13 mouse cellular contexts compared by ENCODE assay signal in the genomic region with DNA sequence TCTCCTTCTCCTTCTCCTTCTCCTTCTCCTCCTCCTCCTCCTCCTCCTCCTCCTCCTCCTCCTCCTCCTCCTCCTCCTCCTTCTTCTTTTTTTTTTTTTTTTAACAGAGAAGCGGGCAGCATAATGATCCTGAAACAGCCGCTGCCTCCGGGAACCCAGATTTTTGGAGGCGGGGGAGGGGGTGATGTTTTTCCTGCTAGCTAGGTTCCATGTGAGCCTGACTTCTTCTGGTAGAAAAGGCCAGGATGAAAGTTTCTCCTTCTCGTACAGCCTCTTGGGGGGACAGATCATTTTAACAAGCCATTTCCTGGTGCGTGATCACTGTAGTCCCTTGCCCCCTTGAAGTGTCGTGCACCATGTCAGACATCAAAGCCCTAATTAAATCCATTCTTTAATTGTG. TPM values are rescaled to one million over a fixed set of nuclear protein-coding genes. Genes with fewer than 3 reads are reported as not detected.
DNase-seq lines count a peak whose midpoint lies in the region; ATAC-seq and TF ChIP-seq lines count a peak whose summit lies in the region.
"Had no signal": no experiment of that assay in that cellular context is flagged by ENCODE, and none has a peak within 500 bp of the region (broad histone marks: within the 10 kb centered on the region; RNA-seq: fewer than 3 reads in every experiment).

No protein-coding gene starts in this region.

- TF ChIP-seq POLR2A in testis, adult 2 months (IDR thresholded peaks at IDR 0.05; ENCODE audit: control insufficient read depth, low read depth, low read length), result no peak

- no peak overlapping the region for H3K27ac ChIP-seq in kidney, embryonic 15.5 days
- H3K27ac ChIP-seq in testis, adult 2 months (ENCODE audit: control insufficient read depth, insufficient read depth, low read depth, low read length), result no peak overlapping the region; the same call in 1 of the 2 replicates
- H3K27ac ChIP-seq in limb, embryonic 12.5 days, result no peak overlapping the region
- H3K27ac ChIP-seq in lung, postnatal 0 days (ENCODE audit: low read length), result no peak overlapping the region
- H3K27ac ChIP-seq: left cerebral cortex, adult 2 months had no signal

- peaks cover 5% of the 10 kb centered on the region; the same call in 1 of the 2 replicates for H3K27me3 ChIP-seq in kidney, embryonic 15.5 days
- H3K27me3 ChIP-seq in testis, adult 2 months (ENCODE audit: control insufficient read depth, insufficient read depth, low read length), result no peaks in the 10 kb centered on the region
- no peaks in the 10 kb centered on the region; the same call in 1 of the 2 replicates for H3K27me3 ChIP-seq in limb, embryonic 12.5 days
- H3K27me3 ChIP-seq in lung, postnatal 0 days (replicated peaks; ENCODE audit: insufficient read depth, low read length), result no peaks in the 10 kb centered on the region

- H3K36me3 ChIP-seq in kidney, embryonic 15.5 days, result no peaks in the 10 kb centered on the region
- H3K36me3 ChIP-seq in testis, adult 2 months (ENCODE audit: control insufficient read depth, insufficient read depth, low read length), result no peaks in the 10 kb centered on the region
- no peaks in the 10 kb centered on the region for H3K36me3 ChIP-seq in limb, embryonic 12.5 days
- no peaks in the 10 kb centered on the region for H3K36me3 ChIP-seq in lung, postnatal 0 days (ENCODE audit: insufficient read depth, low read length)

- H3K4me3 ChIP-seq in kidney, embryonic 15.5 days (replicated peaks), result 0 out of 2 replicates have a peak overlapping the region, but pooled peaks have one; percentile 7
- H3K4me3 ChIP-seq in testis, adult 2 months (ENCODE audit: control insufficient read depth, low read depth, low read length), result peak overlapping the region; percentile 27
- no peak overlapping the region for H3K4me3 ChIP-seq in limb, embryonic 12.5 days (replicated peaks)
- H3K4me3 ChIP-seq in lung, postnatal 0 days (ENCODE audit: low read depth, low read length), result no peak overlapping the region
- H3K4me3 ChIP-seq: megakaryocyte, embryonic 14.5 days had no signal

- H3K4me2 ChIP-seq in kidney, embryonic 15.5 days, result peak overlapping the region; percentile 41; the same call in 1 of the 2 replicates
- H3K4me2 ChIP-seq in limb, embryonic 12.5 days, result peak overlapping the region; percentile 63
- H3K4me2 ChIP-seq in lung, postnatal 0 days (replicated peaks; ENCODE audit: low read depth, low read length), result no peak overlapping the region

- H3K9ac ChIP-seq in kidney, embryonic 15.5 days, result no peak overlapping the region
- no peak overlapping the region for H3K9ac ChIP-seq in limb, embryonic 12.5 days (replicated peaks)
- no peak overlapping the region for H3K9ac ChIP-seq in lung, postnatal 0 days (replicated peaks; ENCODE audit: low read depth)

- no peak for TF ChIP-seq CTCF in testis, adult 2 months (IDR thresholded peaks at IDR 0.05; ENCODE audit: control insufficient read depth, insufficient read depth, insufficient replicate concordance, low read depth, low read length)
- TF ChIP-seq CTCF in lung, postnatal 0 days (IDR thresholded peaks at IDR 0.05), result no peak

- WGBS in kidney, embryonic 15.5 days, result 10% methylated on average over 6 of the region's 7 CpGs
- WGBS in limb, embryonic 12.5 days, result 2% methylated on average over 7 of the region's 7 CpGs
- 37% methylated on average over 7 of the region's 7 CpGs for WGBS in lung, postnatal 0 days

- H3K9me3 ChIP-seq in kidney, embryonic 15.5 days (replicated peaks), result no peaks in the 10 kb centered on the region
- no peaks in the 10 kb centered on the region for H3K9me3 ChIP-seq in limb, embryonic 12.5 days
- H3K9me3 ChIP-seq in lung, postnatal 0 days (ENCODE audit: low read length), result no peaks in the 10 kb centered on the region

- TF ChIP-seq EP300 in lung, postnatal 0 days (IDR thresholded peaks at IDR 0.05), result no peak

- no peak for DNase-seq in kidney, postnatal 25 days
- no peak for DNase-seq in testis, postnatal 14 days (ENCODE audit: low spot score)
- DNase-seq in retina, postnatal 1 day, result peak; percentile 63
- DNase-seq in lung, postnatal 0 days (ENCODE audit: low spot score), result no peak
- no peak for DNase-seq in natural killer cell, adult 2 months (ENCODE audit: low spot score in 2 of 2)
- DNase-seq: cerebellum, postnatal 36 days; lung, adult 2 months; thymus, postnatal 14 days had no signal

- ATAC-seq in kidney, embryonic 15.5 days (replicated peaks; ENCODE audit: low FRiP score), result no peak
- ATAC-seq in limb, embryonic 12.5 days (ENCODE audit: insufficient number of reproducible peaks, insufficient read depth, low FRiP score, low TSS enrichment, low read depth), result no peak
- no peak for ATAC-seq in lung, postnatal 0 days

- H3K4me1 ChIP-seq in kidney, embryonic 15.5 days, result peaks cover 49% of the 10 kb centered on the region
- H3K4me1 ChIP-seq in testis, adult 2 months (ENCODE audit: control insufficient read depth, insufficient read depth, low read length), result peaks cover 22% of the 10 kb centered on the region
- H3K4me1 ChIP-seq in limb, embryonic 12.5 days (replicated peaks), result peaks cover 50% of the 10 kb centered on the region
- no peaks in the 10 kb centered on the region for H3K4me1 ChIP-seq in lung, postnatal 0 days (ENCODE audit: insufficient read depth, low read depth, low read length)
- H3K4me1 ChIP-seq: megakaryocyte, embryonic 14.5 days had no signal

RNA-seq across cellular contexts. Expression of a gene that starts 27.7 kb away (rescaled TPM):
- 5.8 and 7.0 TPM in 2 replicates for polyA plus RNA-seq in kidney, embryonic 15.5 days (2015; fragmentation: Nextera tagmentation; extraction: Ambion mirVana)
- polyA plus RNA-seq in testis, adult 2 months (2012; rRNA removed), result 1.9 and 2.1 TPM in 2 replicates
- 19.6 and 20.2 TPM in 2 replicates for polyA plus RNA-seq in limb, embryonic 12.5 days (2016; fragmentation: Nextera tagmentation; extraction: Ambion mirVana)
- polyA plus RNA-seq in lung, postnatal 0 days (2015; fragmentation: Nextera tagmentation; extraction: Ambion mirVana), result 10.4 and 11.0 TPM in 2 replicates

Comparison
In these comparisons a context has a peak if more than half of its experiments do, and no peak if none do; other contexts are left out.
1. H3K4me3 ChIP-seq: peak in kidney, embryonic 15.5 days (single experiment) and testis, adult 2 months (single experiment); none in limb, embryonic 12.5 days (single experiment) and lung, postnatal 0 days (single experiment).